1 mouse cellular context compared by ENCODE assay signal in the genomic region with DNA sequence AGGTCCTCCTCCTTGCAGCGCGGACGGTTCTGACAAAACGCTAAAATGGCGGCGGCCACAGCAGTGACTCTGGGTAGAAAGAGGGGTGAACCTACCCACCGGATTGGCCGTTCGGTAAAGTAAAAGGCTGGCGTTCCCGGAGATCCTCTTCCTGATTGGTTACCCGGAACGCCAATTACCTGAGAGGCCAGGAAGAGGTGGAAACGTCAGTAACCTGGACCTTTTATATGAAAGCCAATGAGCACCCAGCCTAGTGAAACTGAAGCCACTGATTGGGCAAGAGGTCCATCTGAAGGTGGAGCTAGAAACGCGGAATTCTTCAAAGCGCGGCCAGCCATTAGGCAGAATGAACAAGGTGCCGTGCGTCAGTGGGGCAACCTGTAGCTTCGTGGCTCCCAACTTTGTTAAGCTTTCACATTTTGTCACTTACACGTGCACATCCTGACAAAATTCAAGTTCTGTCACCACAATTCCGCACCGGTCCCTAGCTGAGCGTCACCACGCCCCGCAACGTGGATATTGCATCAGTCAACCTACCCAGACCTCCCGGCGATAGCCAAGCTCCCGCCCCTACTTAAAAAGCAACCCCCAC.
A peak's percentile ranks its signal among the peaks of the same experiment; 100 is the strongest.
TF ChIP-seq lines count a peak whose summit lies in the region.

Gene Rbm4, minus strand, starts transcription at position 71 of the 592 bp plus-strand sequence.

TF ChIP-seq in MEL, 35 proteins besides CTCF, POLR2A, EP300 and RAD21 (continued from another document):
- TF ChIP-seq MEF2A (IDR thresholded peaks at IDR 0.05; ENCODE audit: extremely low read depth, insufficient replicate concordance, low read depth, low read length, poor library complexity, severe bottlenecking) = no peak
- no peak for TF ChIP-seq MYB (IDR thresholded peaks at IDR 0.05; ENCODE audit: low read depth, low read length)
- TF ChIP-seq ZC3H11A (IDR thresholded peaks at IDR 0.05; ENCODE audit: low read depth, low read length) = no peak
- no peak for TF ChIP-seq MAFK (IDR thresholded peaks at IDR 0.05; ENCODE audit: borderline replicate concordance, low read depth, low read length)
- TF ChIP-seq ELF1 (IDR thresholded peaks at IDR 0.05; ENCODE audit: low read depth, low read length) = peak; percentile 86
- TF ChIP-seq ZNF384 (IDR thresholded peaks at IDR 0.05; ENCODE audit: low read depth, low read length) = no peak
- no peak; the same call in 1 of the 2 replicates for TF ChIP-seq USF1 (IDR thresholded peaks at IDR 0.05; ENCODE audit: low read depth, low read length)
- TF ChIP-seq POLR2AphosphoS5 (IDR thresholded peaks at IDR 0.05; ENCODE audit: borderline replicate concordance, low read depth, low read length) = no peak
- TF ChIP-seq POLR2AphosphoS2 (IDR thresholded peaks at IDR 0.05; ENCODE audit: low read length) = peak; percentile 95
- TF ChIP-seq HCFC1 (IDR thresholded peaks at IDR 0.05; ENCODE audit: low read depth, low read length) = peak; percentile 81
